Mouse (Mus musculus) lung, adult 2 months (tissue): Measurements from ENCODE around the gene Pmf1.

Source experiments
- CTCF ChIP-seq: fragments of 200-500 bp; IDR thresholded peaks from 2 replicates; pipeline ENCODE4 v1.5.1; 2011; ENCODE audit warnings: mild to moderate bottlenecking, low read length, control low read depth; ENCODE audit not compliant: insufficient read depth
- POLR2A ChIP-seq: fragments of 200-500 bp; IDR thresholded peaks from 2 replicates; pipeline ENCODE4 v1.6.1; 2011; ENCODE audit warnings: low read depth, mild to moderate bottlenecking, control low read depth, low read length, borderline replicate concordance; ENCODE audit errors: extremely low read depth

DNA sequence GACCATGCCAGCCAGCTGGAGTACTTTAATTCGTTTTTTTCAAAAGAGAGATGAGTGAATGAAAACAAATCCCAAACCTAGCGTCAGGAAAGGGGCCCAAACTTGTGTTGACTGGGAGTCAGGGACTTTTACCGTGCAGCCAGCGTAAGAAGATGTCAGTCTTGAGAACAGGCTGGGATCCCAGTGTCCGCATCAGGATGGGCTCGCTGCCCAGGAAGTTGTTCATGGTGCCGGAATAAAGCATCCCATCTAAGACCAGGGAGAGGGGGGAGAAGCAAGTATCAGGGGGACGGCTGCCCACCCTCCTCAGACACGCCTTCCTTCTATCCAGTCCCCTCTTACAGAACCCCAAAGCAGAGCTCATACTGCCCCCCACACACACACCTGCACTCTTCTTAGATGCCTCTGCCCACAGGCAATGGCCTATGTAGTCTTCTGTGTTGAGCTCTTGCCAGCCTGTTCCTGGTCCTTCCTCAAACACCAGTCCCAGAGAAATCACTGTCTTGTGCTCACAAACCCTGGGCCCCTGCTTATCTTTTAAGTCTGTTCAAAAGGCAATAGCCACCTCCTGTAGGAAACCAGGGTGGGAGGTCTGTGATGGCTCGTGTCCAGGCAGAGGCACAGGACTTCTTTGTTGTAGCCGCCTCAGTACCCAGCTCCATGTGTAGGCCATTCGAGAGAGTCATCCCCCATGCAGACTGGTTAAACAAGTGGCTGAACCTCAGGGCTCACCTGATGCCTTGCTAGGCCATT is 40.4 kb upstream of the Pmf1 start:
- TF ChIP-seq CTCF (no peak), POLR2A (no peak)
